Mouse (Mus musculus) retina, postnatal 7 days (tissue): Measurements from ENCODE around the gene Rab19.
"Not testable (repeated sequence)": the region's sequence is repeated elsewhere in the genome, so short reads cannot be mapped to it uniquely, and the experiment has no call there.

ENCODE experiments used
- DNase-seq: peaks from one replicate; pipeline ENCODE4 v3.0.0-alpha.2; 2012; ENCODE audit warnings: low read depth, low spot score

Gene Rab19

DNA sequence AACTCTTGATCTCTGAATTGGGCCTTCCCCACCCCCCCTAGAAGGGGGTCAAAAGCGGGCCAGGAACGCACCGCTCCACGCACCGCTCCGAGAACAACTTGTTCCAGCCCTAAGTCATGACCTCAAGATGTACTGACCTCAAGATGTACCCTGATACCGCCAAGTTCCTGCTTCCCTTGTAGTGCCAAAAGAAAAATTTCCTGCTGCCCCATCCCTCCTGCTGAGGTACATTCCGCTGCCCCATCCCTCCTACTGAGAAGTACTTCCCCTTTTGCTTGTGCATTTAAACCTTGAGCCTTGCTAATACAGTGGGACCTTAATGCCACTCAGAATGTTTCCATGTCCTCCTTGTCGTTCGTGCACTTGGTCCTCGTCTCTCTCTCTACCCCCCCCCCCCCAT, 49.7 kb downstream of the Rab19 start:
- no peak for DNase-seq

DNA sequence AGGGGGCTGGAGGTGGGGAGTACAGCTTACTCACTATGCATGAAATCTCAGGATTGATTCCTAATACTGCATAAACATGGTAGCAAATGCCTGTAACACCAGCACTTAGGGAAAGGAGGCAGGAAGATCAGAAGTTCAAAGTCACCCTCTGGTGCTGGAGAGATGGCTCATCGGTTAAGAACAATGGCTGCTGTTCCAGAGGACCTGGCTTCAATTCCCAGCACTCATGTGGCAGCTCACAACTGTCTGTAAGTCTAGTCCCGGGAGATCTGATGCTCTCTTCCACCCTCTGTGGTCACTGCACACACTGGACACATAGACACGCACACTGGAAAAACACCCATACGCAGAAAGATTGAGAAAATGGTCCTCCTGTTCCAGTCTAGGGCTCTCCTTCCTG, 52.2 kb downstream of the Rab19 start:
- DNase-seq = no peak

DNA sequence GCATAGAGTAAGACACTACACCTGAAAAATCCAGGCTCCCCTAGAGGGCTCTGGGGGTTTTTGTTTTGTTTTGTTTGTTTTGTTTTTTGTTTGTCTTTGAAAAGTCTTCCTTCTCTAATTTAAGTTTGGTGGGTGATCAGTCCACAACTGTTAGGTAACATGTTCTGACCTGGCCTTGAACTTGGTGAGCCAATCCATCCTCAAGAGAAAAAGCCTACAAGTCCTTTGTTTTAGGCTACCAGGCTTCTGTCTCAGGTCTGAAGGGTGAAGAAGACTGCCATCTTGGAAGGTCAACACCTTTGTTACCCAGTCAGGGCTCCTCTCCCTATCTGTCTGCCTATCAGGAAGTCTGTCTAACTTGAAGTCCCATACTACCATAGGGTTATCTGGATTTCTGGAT, 52.7 kb downstream of the Rab19 start:
- DNase-seq = no peak

DNA sequence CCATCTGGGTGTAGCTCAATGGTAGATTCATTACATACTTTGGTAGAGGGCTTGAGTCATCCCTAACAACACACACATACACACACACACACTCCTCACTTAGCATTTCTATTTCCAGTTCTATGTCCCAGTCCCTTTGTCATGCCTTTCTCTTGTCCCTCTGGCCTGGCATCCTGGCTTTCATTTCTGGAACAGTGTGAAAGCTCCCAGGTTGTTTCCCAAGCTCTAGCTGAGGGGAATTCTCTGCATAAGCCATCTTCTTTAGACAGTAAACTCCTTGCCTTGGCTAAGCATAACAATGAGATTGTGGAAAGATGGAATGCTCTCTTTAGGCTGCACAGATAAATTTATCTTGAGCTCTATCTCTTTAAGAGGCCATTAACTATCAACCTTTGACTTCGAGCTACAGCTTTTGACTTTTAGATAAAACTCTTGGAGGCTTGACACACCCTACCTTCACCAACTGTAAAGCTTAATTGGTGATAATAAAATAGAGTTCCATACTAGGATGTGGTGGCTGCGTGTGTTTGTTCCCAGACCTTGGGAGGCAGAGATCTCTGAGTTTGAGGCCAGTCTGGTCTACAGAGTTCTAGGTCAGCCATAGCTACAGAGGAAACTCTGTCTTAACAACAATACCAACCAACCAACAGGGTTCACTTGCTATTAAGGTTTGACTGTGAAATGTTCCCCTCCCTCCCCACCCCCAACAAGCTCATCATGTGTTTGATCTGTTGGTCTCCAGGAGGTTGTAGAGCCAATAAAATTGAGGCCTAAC, 53.3 kb downstream of the Rab19 start:
- DNase-seq = no peak

DNA sequence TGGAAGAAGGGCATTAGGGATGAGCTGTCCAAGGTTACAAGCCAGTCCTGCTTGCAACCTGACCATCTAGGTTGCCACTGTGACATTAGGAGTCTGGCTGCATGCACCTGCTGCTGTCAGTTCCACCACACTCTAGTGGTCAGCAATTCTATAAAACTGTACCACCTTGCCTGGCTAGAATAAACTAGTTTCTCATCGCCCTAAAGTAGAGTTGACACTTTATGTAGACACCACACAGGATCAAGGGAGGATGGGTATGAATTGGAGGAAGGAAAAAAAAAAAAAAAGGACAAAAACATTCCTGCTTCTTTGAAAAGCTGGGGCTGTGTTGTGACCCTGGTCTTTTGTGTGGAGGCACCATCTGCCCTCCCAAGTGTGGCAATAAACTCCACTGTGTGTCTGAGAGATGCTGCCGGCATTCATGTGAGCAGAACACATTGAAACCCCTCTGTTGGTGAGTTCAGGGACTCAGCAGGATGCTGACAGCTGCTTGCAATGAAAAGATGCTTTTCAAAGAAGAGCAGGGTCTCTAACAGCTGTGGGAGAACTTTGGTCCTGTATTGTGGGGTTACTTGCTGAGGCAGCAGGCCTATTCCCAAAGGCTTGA, 54.0 kb downstream of the Rab19 start:
- DNase-seq = no peak

DNA sequence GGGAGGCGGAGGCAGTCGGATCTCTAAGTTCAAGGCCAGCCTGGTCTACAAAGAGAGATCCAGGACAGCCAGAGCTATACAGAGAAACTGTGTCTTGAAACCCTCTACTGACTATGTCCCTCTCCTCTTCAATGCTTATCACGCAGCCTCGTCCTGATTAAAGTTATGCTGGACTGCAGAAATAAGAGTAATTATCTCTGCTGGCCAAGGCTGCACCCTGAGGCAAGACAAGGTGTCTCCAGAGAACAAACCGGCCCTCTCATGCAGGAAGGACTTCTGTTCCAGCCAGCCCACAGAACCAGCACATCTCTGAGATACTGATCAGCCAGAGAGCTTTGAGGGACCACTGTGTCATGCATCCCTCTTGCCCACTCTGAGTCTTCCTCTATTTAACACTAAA, 54.9 kb downstream of the Rab19 start:
- DNase-seq = no peak

DNA sequence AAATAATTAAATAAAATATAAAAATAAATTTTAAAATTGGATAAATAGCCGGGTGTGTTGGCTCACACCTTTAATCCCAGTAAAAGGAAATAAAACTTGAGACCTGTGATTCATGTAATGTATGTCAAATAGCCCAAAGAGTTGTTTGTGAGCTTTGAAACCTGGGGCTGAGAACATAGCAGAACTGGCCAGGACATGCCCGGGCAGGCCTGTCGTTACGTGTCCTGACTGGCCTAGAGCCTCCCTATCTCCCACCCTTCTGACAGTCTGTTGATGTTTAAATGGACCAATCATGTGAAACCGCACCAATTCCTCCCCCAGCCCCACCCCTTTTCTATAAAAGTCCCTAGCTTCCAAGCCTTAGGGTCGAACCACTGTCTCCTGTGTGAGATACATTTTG, 56.5 kb downstream of the Rab19 start:
- DNase-seq = not testable (repeated sequence)
